Mouse (Mus musculus) retina, postnatal 7 days (tissue): Measurements from ENCODE around the gene Nexn.
"Not testable (repeated sequence)": the region's sequence is repeated elsewhere in the genome, so short reads cannot be mapped to it uniquely, and the experiment has no call there.

Experiments
- DNase-seq: peaks from one replicate; pipeline ENCODE4 v3.0.0-alpha.2; 2012; ENCODE audit warnings: low read depth, low spot score

Gene Nexn

GRCm38 (mm10) chr3:152266036-152266421, at the start of gene Nexn:
TSS of gene Nexn (minus strand) at chr3:152266350.
- DNase-seq, result no peak

DNA sequence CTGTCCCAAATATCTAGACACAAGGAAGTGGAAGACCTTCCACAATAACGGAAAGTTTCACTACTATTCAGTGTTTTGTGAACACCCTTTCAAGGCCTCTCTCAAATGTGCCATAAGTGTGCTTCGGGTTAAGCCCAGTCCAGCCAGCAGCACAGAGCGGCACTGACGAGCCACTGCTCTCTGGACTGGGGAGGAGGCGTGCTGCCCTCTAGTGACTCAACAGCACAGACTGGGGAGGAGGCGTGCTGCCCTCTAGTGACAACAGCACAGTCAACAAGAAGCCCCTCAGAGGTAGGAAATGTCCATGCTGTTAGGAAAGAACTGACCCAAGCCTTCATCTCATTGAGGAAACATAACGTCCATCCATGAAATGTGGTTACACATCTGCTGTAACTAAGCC, 49.5 kb upstream of the Nexn start:
- peak; percentile 58 for DNase-seq

GRCm38 (mm10) chr3:152314666-152315065, 48.5 kb upstream of the Nexn start:
- not testable (repeated sequence) for DNase-seq

DNA sequence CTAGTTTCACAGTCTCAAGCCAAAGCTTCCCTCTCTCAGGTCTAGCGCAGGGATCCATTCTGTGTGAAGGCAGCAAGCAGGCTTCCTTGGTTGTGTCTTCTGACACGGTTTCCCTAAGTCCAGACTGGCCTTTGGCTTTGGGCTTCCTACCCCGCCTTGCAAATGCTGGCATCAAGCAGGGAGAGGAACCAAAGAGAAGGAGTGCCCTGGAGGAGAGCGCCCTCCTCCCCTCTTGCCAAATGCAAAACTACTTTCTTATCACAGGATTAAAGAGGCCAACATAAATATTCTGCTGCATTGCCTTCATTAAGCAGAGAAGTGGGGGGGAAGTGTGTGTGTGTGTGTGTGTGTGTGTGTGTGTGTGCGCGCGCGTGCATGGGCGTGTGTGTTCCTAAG, 43.1 kb upstream of the Nexn start:
- DNase-seq, result no peak

- no peak for DNase-seq
Observed at GRCm38 (mm10) chr3:152308485-152309249, 42.5 kb upstream of the Nexn start.

- DNase-seq, result no peak
Observed at GRCm38 (mm10) chr3:152305971-152306370, 39.8 kb upstream of the Nexn start.

DNA sequence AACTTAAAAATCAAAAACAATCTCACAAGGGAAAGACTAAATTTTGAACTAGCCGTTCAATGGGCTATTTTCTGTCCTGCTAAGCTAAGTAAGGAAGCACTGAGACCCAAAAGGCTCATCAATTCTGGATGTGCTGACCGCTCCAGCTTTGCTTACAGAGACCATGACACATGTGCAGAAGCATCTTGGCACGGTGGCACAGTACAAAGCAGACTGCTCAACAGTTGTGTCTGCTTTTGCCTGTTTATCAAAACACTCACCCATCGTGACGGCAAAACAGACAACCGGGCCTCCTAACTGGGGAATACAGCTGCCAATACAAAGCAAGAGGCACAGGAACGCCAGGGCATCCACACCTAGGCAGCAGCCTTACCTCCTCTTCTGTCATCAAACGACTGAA, 38.9 kb upstream of the Nexn start:
- DNase-seq, result no peak

GRCm38 (mm10) chr3:152304093-152304815, 38.1 kb upstream of the Nexn start:
- DNase-seq, result no peak

DNA sequence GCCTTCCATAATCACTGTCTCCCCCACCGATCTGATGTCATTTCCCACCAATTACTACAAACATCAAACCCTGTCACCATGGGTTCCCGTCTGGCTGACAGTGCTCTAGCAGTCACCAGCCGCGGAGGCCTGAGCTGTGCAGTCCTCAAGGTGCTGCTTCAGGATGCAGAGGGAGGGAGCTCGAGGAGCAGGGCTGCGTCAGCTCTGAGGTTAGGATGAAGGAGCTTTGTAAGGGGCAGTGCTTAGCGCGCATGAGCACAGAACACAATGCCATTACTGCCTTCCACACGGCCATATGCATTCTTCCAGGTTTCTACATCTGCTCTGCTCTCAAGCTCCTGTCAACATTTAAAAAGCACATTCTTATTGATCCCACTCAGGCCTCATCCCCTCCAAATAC, 36.8 kb upstream of the Nexn start:
- no peak for DNase-seq

DNA sequence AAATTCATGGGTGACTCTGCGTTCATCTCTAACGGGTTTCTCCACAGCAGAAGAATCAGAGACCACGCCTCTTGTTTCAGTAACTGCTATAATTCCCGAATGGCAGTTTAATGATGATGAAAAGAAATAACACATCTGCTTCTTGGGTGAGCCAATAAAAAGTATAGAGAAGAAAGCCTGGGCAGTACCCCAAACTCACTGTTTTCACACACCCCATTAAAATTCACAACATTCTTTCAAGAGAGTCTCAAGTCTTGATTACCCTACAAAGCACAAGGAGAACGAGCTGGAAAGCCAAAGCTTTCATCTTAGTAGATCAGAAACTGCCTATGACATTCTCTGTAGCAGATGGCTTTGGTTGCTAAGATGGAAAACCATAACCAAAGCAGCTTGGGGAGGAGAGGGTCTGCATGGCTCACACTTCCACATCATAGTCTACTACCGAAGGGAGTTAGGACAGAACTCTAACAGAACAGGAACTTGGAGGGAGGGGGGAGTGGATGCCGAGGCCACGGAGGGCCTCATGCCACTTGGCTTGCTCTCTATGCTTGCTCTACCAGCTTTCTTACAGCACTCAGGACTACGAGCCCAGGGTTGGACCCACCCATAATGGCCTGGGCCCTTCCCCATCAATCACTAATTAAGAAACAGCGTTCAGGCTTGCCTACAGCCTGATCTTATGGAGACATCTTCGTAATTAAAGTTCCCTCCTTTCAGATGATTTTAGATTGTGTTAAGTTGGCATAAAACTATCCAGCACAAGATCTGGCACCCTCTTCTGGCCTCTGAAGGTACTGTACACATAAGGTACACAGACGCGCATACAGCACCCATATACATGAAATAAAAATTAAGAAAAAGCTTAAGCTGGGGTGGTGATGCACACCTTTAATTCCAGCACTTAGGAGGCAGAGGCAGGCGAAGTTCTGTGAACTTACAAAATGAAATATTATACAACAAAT, 34.5 kb upstream of the Nexn start:
- no peak for DNase-seq

GRCm38 (mm10) chr3:152295896-152296295, 29.7 kb upstream of the Nexn start:
- DNase-seq, result no peak

- DNase-seq, result no peak
Observed at GRCm38 (mm10) chr3:152294400-152294799, 28.2 kb upstream of the Nexn start.

- no peak for DNase-seq
Observed at GRCm38 (mm10) chr3:152293530-152294181, 27.5 kb upstream of the Nexn start.

GRCm38 (mm10) chr3:152291895-152292294, 25.7 kb upstream of the Nexn start:
- DNase-seq, result no peak

DNA sequence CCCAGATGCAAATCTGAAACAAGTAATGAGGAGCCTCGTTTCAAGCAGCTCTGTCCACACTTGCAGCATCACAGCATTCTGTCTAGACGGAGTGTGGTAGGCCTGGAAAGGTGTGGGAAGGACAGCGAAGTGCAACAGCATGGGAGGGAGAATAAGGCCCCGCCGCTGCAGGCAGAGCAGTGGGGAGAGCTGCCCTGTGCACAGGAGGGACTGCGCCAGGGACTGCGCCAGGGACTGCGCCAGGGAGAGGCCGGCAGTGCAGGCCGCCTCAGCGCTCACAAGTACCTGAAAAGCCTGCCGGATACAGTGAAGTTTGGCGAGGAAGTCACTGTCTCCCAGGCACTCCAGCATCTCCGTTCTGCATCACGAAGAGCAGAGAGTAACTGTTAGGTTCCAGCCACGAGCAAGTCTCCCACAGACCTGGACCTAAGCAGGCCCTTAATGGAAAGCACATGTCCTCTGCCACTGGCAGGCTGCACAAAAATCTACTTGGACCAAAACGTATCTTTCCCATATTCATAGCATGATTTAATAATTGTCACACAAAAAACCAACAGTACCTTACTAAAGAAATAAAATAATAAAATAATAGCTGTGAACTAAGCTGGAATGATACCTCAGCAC, 24.1 kb upstream of the Nexn start:
- DNase-seq, result no peak

DNA sequence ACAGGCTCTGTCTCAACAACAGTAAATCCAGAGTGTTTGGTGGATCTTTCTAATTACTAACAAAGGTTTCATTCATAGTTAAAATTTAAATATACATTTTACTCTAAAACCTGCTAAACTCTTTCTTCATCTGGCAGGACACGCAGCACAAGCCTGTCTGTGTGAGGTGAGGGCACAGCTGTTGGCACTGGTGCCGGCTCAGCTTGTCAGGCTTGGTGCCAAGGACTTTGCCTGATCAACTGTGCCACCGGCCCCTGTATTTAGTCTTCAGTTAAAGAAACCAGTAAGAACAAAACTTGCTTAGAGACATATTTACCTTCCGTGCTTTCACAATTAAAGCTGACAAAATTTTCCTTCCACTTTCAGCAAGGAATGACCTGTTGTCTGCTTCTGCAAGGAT, 22.6 kb upstream of the Nexn start:
- DNase-seq, result no peak

GRCm38 (mm10) chr3:152288276-152288675, 22.1 kb upstream of the Nexn start:
- no peak for DNase-seq

- no peak for DNase-seq
Observed at GRCm38 (mm10) chr3:152287810-152288209, 21.7 kb upstream of the Nexn start.

DNA sequence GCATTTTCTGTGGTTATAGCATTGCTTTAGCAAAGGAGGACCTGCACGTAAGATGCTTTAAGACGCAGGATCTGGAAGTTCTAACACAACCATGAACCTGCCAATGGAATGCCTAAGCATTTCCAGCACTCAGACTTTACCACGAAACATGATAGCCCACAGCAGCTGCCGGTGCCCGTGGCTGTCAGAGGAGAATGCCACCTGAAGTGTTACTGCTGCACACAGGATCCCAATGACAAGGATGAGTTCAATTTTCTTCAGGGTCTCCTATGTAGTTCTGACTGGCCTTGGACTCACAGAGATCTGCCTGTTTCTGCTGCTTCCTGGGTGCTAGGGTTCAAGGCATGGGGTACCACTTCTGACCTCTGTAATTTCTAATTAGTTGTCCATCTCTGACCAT, 18.6 kb upstream of the Nexn start:
- no peak for DNase-seq

GRCm38 (mm10) chr3:152284306-152284705, 18.2 kb upstream of the Nexn start:
- DNase-seq, result no peak

DNA sequence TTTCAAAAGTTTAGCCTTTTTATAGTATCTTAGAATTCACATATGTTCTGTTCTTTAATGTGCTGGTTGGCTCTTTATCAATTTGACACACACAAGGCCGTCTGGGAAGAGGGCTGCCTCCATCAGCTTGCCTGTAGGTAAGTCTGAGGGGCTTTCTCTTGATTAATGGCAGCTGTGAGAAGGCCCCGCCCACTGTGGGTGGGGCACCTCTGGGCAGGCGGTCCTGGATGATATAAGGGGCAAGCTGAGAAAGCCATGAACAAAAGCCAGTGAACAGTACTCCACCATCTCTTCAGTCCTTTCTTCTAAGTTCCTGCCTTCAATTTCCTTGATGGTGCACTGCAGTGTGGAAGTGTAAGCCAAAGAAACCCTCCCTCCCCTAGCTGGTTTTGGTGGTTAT, 16.0 kb upstream of the Nexn start:
- no peak for DNase-seq
